Mouse (Mus musculus): ENCODE measurements around the gene Nfib. TPM values are rescaled to one million over a fixed set of nuclear protein-coding genes. Genes with fewer than 3 reads are reported as not detected.

Nfib gene
- polyA plus RNA-seq, 1 experiment from 2014 or later = 13.3 TPM

- Histone ChIP-seq H3K4me3 (replicated peaks; ENCODE audit: low read depth, low read length) (no peak overlapping the region), H3K36me3 (ENCODE audit: insufficient read depth, low read length) (0 out of 2 replicates have a peak, but pooled peaks cover 6% of the 10 kb centered on the region)
- WGBS = 86% methylated on average over 4 of the region's 4 CpGs
Measured at GRCm38 (mm10) chr4:82321008-82321407, 384.5 kb downstream of the Nfib start.

GRCm38 (mm10) chr4:82319388-82319787 is 386.2 kb downstream of the Nfib start:
- Histone ChIP-seq H3K4me3 (replicated peaks; ENCODE audit: low read depth, low read length) (no peak overlapping the region), H3K27me3 (ENCODE audit: insufficient read depth, low read length) (no peaks in the 10 kb centered on the region), H3K4me2 (ENCODE audit: low read length) (no peak overlapping the region), H3K9ac (ENCODE audit: low read depth, low read length) (no peak overlapping the region), H3K36me3 (ENCODE audit: insufficient read depth, low read length) (0 out of 2 replicates have a peak, but pooled peaks cover 6% of the 10 kb centered on the region), H3K4me1 (replicated peaks; ENCODE audit: insufficient read depth, low read length) (no peaks in the 10 kb centered on the region), H3K9me3 (replicated peaks; ENCODE audit: low read length) (no peaks in the 10 kb centered on the region), H3K27ac (0 out of 2 replicates have a peak overlapping the region, but pooled peaks have one; percentile 31)
- DNase-seq (ENCODE audit: low spot score) (no peak), ATAC-seq (replicated peaks; ENCODE audit: low FRiP score, low read depth) (no peak)
- no peak for TF ChIP-seq CTCF (IDR thresholded peaks at IDR 0.05; ENCODE audit: low read depth)
- WGBS = 85% methylated on average over 7 of the region's 7 CpGs

More at GRCm38 (mm10) chr4:82321008-82321407, 384.5 kb downstream of the Nfib start:
- DNase-seq (ENCODE audit: low spot score) = no peak
- H3K4me1 ChIP-seq (replicated peaks; ENCODE audit: insufficient read depth, low read length) = no peaks in the 10 kb centered on the region
- H3K27ac ChIP-seq = no peak overlapping the region
- no peaks in the 10 kb centered on the region for H3K27me3 ChIP-seq (ENCODE audit: insufficient read depth, low read length)
- no peaks in the 10 kb centered on the region for H3K9me3 ChIP-seq (replicated peaks; ENCODE audit: low read length)
- ATAC-seq (replicated peaks; ENCODE audit: low FRiP score, low read depth) = no peak
- no peak overlapping the region for H3K9ac ChIP-seq (ENCODE audit: low read depth, low read length)
- no peak overlapping the region for H3K4me2 ChIP-seq (ENCODE audit: low read length)
- TF ChIP-seq CTCF (IDR thresholded peaks at IDR 0.05; ENCODE audit: low read depth) = no peak

- H3K9me3 ChIP-seq (replicated peaks; ENCODE audit: low read length) = no peaks in the 10 kb centered on the region
- no peak for TF ChIP-seq CTCF (IDR thresholded peaks at IDR 0.05; ENCODE audit: low read depth)
- ATAC-seq (replicated peaks; ENCODE audit: low FRiP score, low read depth) (no peak), DNase-seq (ENCODE audit: low spot score) (no peak)
- WGBS = 76% methylated on average over 6 of the region's 6 CpGs
- no peak overlapping the region for H3K27ac ChIP-seq
- H3K9ac ChIP-seq (ENCODE audit: low read depth, low read length) = no peak overlapping the region
- no peak overlapping the region for H3K4me2 ChIP-seq (ENCODE audit: low read length)
- H3K27me3 ChIP-seq (ENCODE audit: insufficient read depth, low read length) = no peaks in the 10 kb centered on the region
- no peak overlapping the region for H3K4me3 ChIP-seq (replicated peaks; ENCODE audit: low read depth, low read length)
- H3K36me3 ChIP-seq (ENCODE audit: insufficient read depth, low read length) = no peaks in the 10 kb centered on the region
- H3K4me1 ChIP-seq (replicated peaks; ENCODE audit: insufficient read depth, low read length) = no peaks in the 10 kb centered on the region; the same call in 1 of the 2 replicates
Measured at GRCm38 (mm10) chr4:82316168-82316567, 389.4 kb downstream of the Nfib start.

GRCm38 (mm10) chr4:82315710-82316109 is 389.8 kb downstream of the Nfib start:
- no peak for DNase-seq (ENCODE audit: low spot score)
- no peak for ATAC-seq (replicated peaks; ENCODE audit: low FRiP score, low read depth)
- H3K4me1 ChIP-seq (replicated peaks; ENCODE audit: insufficient read depth, low read length) = no peaks in the 10 kb centered on the region; the same call in none of the 2 replicates
- no peaks in the 10 kb centered on the region for H3K36me3 ChIP-seq (ENCODE audit: insufficient read depth, low read length)
- no peaks in the 10 kb centered on the region for H3K27me3 ChIP-seq (ENCODE audit: insufficient read depth, low read length)
- no peak for TF ChIP-seq CTCF (IDR thresholded peaks at IDR 0.05; ENCODE audit: low read depth)
- H3K9ac ChIP-seq (ENCODE audit: low read depth, low read length) = no peak overlapping the region
- H3K4me3 ChIP-seq (replicated peaks; ENCODE audit: low read depth, low read length) = no peak overlapping the region
- WGBS = 94% methylated on average over 2 of the region's 2 CpGs
- H3K9me3 ChIP-seq (replicated peaks; ENCODE audit: low read length) = no peaks in the 10 kb centered on the region
- no peak overlapping the region for H3K27ac ChIP-seq
- no peak overlapping the region for H3K4me2 ChIP-seq (ENCODE audit: low read length)

GRCm38 (mm10) chr4:82310924-82311734 is 394.4 kb downstream of the Nfib start:
- H3K4me1 ChIP-seq (replicated peaks; ENCODE audit: insufficient read depth, low read length) = peaks cover 5% of the 10 kb centered on the region
- no peaks in the 10 kb centered on the region for H3K36me3 ChIP-seq (ENCODE audit: insufficient read depth, low read length)
- no peak overlapping the region for H3K9ac ChIP-seq (ENCODE audit: low read depth, low read length)
- H3K27me3 ChIP-seq (ENCODE audit: insufficient read depth, low read length) = no peaks in the 10 kb centered on the region
- H3K4me2 ChIP-seq (ENCODE audit: low read length) = no peak overlapping the region
- DNase-seq (ENCODE audit: low spot score) = peak; percentile 32
- no peak overlapping the region for H3K27ac ChIP-seq
- no peaks in the 10 kb centered on the region for H3K9me3 ChIP-seq (replicated peaks; ENCODE audit: low read length)
- no peak for ATAC-seq (replicated peaks; ENCODE audit: low FRiP score, low read depth)
- TF ChIP-seq CTCF (IDR thresholded peaks at IDR 0.05; ENCODE audit: low read depth) = no peak
- 34% methylated on average over 11 of the region's 11 CpGs for WGBS
- H3K4me3 ChIP-seq (replicated peaks; ENCODE audit: low read depth, low read length) = no peak overlapping the region

- no peaks in the 10 kb centered on the region for H3K36me3 ChIP-seq (ENCODE audit: insufficient read depth, low read length)
- no peak overlapping the region for H3K9ac ChIP-seq (ENCODE audit: low read depth, low read length)
- ATAC-seq (replicated peaks; ENCODE audit: low FRiP score, low read depth) = no peak
- no peaks in the 10 kb centered on the region for H3K9me3 ChIP-seq (replicated peaks; ENCODE audit: low read length)
- H3K4me1 ChIP-seq (replicated peaks; ENCODE audit: insufficient read depth, low read length) = peaks cover 5% of the 10 kb centered on the region; the same call in 1 of the 2 replicates
- no peaks in the 10 kb centered on the region for H3K27me3 ChIP-seq (ENCODE audit: insufficient read depth, low read length)
- no peak for TF ChIP-seq CTCF (IDR thresholded peaks at IDR 0.05; ENCODE audit: low read depth)
- H3K4me3 ChIP-seq (replicated peaks; ENCODE audit: low read depth, low read length) = no peak overlapping the region
- no peak overlapping the region for H3K4me2 ChIP-seq (ENCODE audit: low read length)
- DNase-seq (ENCODE audit: low spot score) = peak; percentile 45
- WGBS = 25% methylated on average over 6 of the region's 6 CpGs
- H3K27ac ChIP-seq = no peak overlapping the region
Measured at GRCm38 (mm10) chr4:82306045-82306444, 399.5 kb downstream of the Nfib start.

Measured in kidney, postnatal 0 days (tissue).